In the genomic region with DNA sequence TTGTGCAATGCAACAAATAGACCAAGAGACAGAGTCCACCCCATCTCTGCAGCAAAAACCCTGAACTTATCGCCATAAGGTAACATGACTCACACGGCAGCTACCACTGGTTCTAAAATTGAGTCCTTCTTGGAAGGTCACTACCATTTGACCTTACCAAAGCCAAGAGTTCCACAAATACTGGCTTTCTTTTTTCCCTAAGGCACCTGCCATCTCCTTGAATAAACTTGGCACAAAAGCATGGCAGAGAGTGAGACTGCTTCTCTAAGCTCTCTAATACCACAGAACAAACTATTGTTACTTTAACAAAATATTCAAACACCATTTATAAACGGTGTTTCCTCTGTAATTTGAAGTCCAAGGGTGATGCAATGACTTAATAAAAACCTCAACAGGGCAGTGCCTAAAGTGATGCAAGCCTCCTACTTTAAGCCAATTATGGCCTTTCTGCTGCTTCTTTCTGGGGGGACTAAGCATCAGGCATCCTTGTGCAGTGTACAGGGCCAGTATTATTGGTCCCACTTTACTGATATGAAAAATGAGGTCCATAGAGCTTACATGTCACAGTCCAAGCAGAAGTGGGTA, we compare ENCODE assay signal across 22 mouse cellular contexts. TPM values are rescaled to one million over a fixed set of nuclear protein-coding genes. Genes with fewer than 3 reads are reported as not detected.
DNase-seq lines count a peak whose midpoint lies in the region; ATAC-seq and TF ChIP-seq lines count a peak whose summit lies in the region.
"Had no signal": no experiment of that assay in that cellular context is flagged by ENCODE, and none has a peak within 500 bp of the region (broad histone marks: within the 10 kb centered on the region; RNA-seq: fewer than 3 reads in every experiment).

No protein-coding gene starts in this region.

- H3K4me1 ChIP-seq in liver, adult 2 months (ENCODE audit: control insufficient read depth, insufficient read depth, low read length) = peaks cover 4% of the 10 kb centered on the region
- 0 out of 2 replicates have a peak, but pooled peaks cover 10% of the 10 kb centered on the region for H3K4me1 ChIP-seq in liver, embryonic 12.5 days
- H3K4me1 ChIP-seq in lung, adult 2 months (ENCODE audit: control insufficient read depth, insufficient read depth, low read length) = peaks cover 2% of the 10 kb centered on the region; the same call in 1 of the 2 replicates
- H3K4me1 ChIP-seq: forebrain, embryonic 10.5 days; hindbrain, embryonic 10.5 days had no signal

- no peak overlapping the region for H3K27ac ChIP-seq in liver, adult 2 months (replicated peaks; ENCODE audit: insufficient read depth, low read depth, low read length)
- H3K27ac ChIP-seq in liver, embryonic 12.5 days = no peak overlapping the region
- H3K27ac ChIP-seq: embryonic facial prominence, embryonic 15.5 days; forebrain, embryonic 10.5 days; heart, adult 2 months; hindbrain, embryonic 10.5 days; hindbrain, embryonic 14.5 days had no signal

- no peaks in the 10 kb centered on the region for H3K9me3 ChIP-seq in liver, embryonic 12.5 days (replicated peaks)
- H3K9me3 ChIP-seq: embryonic facial prominence, embryonic 15.5 days; forebrain, embryonic 10.5 days; heart, embryonic 12.5 days; hindbrain, embryonic 10.5 days had no signal

- WGBS in liver, adult 2 months = 18% methylated on average over 3 of the region's 3 CpGs
- 81% methylated on average over 3 of the region's 3 CpGs for WGBS in liver, embryonic 12.5 days (ENCODE audit: insufficient replicate concordance)
- WGBS in lung, adult 2 months = 35% methylated on average over 3 of the region's 3 CpGs

- H3K27me3 ChIP-seq in liver, adult 2 months (ENCODE audit: control insufficient read depth, insufficient read depth, low read length) = no peaks in the 10 kb centered on the region
- H3K27me3 ChIP-seq in liver, embryonic 12.5 days (replicated peaks) = no peaks in the 10 kb centered on the region
- no peaks in the 10 kb centered on the region for H3K27me3 ChIP-seq in Patski
- H3K27me3 ChIP-seq: embryonic facial prominence, embryonic 15.5 days; heart, embryonic 12.5 days had no signal

- CTCF ChIA-PET in Patski (lab: Charles Lee) = interaction anchor here (0.8 to 1.8 kb wide), 3 partner anchors 25 to 60 kb away, joined by 4 to 5 read pairs (median 4); no protein-coding TSS in a partner anchor

- no peak for ATAC-seq in liver, embryonic 12.5 days
- ATAC-seq in Patski = peak; percentile 36
- ATAC-seq: forebrain, embryonic 14.5 days had no signal

- peaks cover 7% of the 10 kb centered on the region; the same call in 1 of the 2 replicates for H3K79me2 ChIP-seq in liver, adult 2 months (ENCODE audit: control insufficient read depth, insufficient read depth, low read length)

- no peak for TF ChIP-seq POLR2A in liver, adult 2 months (IDR thresholded peaks at IDR 0.05; ENCODE audit: extremely low read depth, insufficient read depth, low read length)
- TF ChIP-seq POLR2A in lung, adult 2 months (IDR thresholded peaks at IDR 0.05; ENCODE audit: borderline replicate concordance, extremely low read depth, low read depth, low read length) = no peak

- no peak overlapping the region for H3K4me3 ChIP-seq in liver, adult 2 months (ENCODE audit: insufficient read depth, low read depth, low read length)
- H3K4me3 ChIP-seq in liver, embryonic 12.5 days = no peak overlapping the region
- no peak overlapping the region for H3K4me3 ChIP-seq in lung, adult 2 months (replicated peaks; ENCODE audit: extremely low read depth, low read depth, low read length)
- H3K4me3 ChIP-seq: embryonic facial prominence, embryonic 15.5 days; erythroblast, embryonic 14.5 days; forebrain, embryonic 10.5 days; heart, adult 2 months; heart, embryonic 12.5 days; hindbrain, embryonic 10.5 days had no signal

- in situ Hi-C loops in Patski (cut with MboI; ENCODE audit: low pct_unique_long_range_greater_than_20kb) = loop anchor here (25.0 kb wide), 1 partner anchor 604 kb away; the partner anchor contains the start of gene Osm

- H3K36me3 ChIP-seq in liver, adult 2 months (ENCODE audit: control insufficient read depth, insufficient read depth, low read length) = no peaks in the 10 kb centered on the region
- H3K36me3 ChIP-seq in liver, embryonic 12.5 days = peaks cover 1% of the 10 kb centered on the region; the same call in 1 of the 2 replicates
- H3K36me3 ChIP-seq: embryonic facial prominence, embryonic 15.5 days; heart, embryonic 12.5 days; hindbrain, embryonic 10.5 days had no signal

- H3K9ac ChIP-seq in liver, adult 2 months (ENCODE audit: low read depth, low read length) = no peak overlapping the region
- H3K9ac ChIP-seq in liver, embryonic 12.5 days = no peak overlapping the region
- H3K9ac ChIP-seq: embryonic facial prominence, embryonic 15.5 days; heart, embryonic 12.5 days; hindbrain, embryonic 14.5 days had no signal

- TF ChIP-seq CTCF in liver, adult 2 months (IDR thresholded peaks at IDR 0.05; ENCODE audit: low read depth, low read length) = no peak
- TF ChIP-seq CTCF in lung, adult 2 months (IDR thresholded peaks at IDR 0.05; ENCODE audit: insufficient read depth, low read length) = no peak
- TF ChIP-seq CTCF in Patski (IDR thresholded peaks at IDR 0.05) = no peak

- POLR2A ChIA-PET in Patski (lab: Charles Lee) = no interaction called here

- H3K4me2 ChIP-seq in liver, embryonic 12.5 days = no peak overlapping the region
- H3K4me2 ChIP-seq: embryonic facial prominence, embryonic 15.5 days; heart, embryonic 12.5 days; hindbrain, embryonic 14.5 days had no signal

- peak; percentile 34 for DNase-seq in liver, adult 2 months (ENCODE audit: extremely low read depth, low read depth, low spot score)
- peak; percentile 19 for DNase-seq in lung, postnatal 36 days
- no peak for DNase-seq in lung, adult 2 months
- peak; percentile 44 for DNase-seq in Patski (ENCODE audit: low read depth, low spot score)
- DNase-seq in right cerebral cortex, postnatal 4 days = no peak
- no peak for DNase-seq in gastrocnemius, postnatal 4 days (ENCODE audit: low spot score in 2 of 2)
- DNase-seq: adrenal gland, adult 8-10 months; B cell, adult 2 months; cerebellum, adult 11 months; cerebellum, adult 8-10 months; cerebellum, postnatal 14 days; embryo, embryonic 11 days; gastrocnemius, postnatal 36 days; heart, adult 2 months had no signal

RNA-seq across cellular contexts. Expression of gene Nf2, which starts 8.3 kb away (rescaled TPM):
- total RNA-seq in liver, adult 2 months (2014; rRNA removed) = 10.8 and 11.1 TPM in 2 replicates
- 14.6 and 16.4 TPM in 2 replicates for polyA plus RNA-seq in liver, adult 2 months (2012; rRNA removed)
- polyA plus RNA-seq in liver, embryonic 12.5 days (2016; fragmentation: Nextera tagmentation; extraction: Ambion mirVana) = 29.5 and 33.0 TPM in 2 replicates
- polyA plus RNA-seq in lung, adult 2 months (2012; rRNA removed) = 42.5 and 50.9 TPM in 2 replicates
- 93.1 TPM for polyA plus RNA-seq in Patski (2021)
- 10 to 100 TPM; 56.2 to 56.8 TPM for total RNA-seq in gastrocnemius, postnatal 4 days (2021)

RNA-seq across cellular contexts. Expression of gene Nipsnap1, which starts 32.7 kb away (rescaled TPM):
- total RNA-seq in liver, adult 2 months (2014; rRNA removed) = 217 and 226 TPM in 2 replicates
- polyA plus RNA-seq in liver, adult 2 months (2012; rRNA removed) = 294 and 337 TPM in 2 replicates
- polyA plus RNA-seq in liver, embryonic 12.5 days (2016; fragmentation: Nextera tagmentation; extraction: Ambion mirVana) = 68.0 and 76.6 TPM in 2 replicates
- 7.1 and 16.2 TPM in 2 replicates for polyA plus RNA-seq in lung, adult 2 months (2012; rRNA removed)
- polyA plus RNA-seq in Patski (2021) = 94.7 TPM
- 1 to 10 TPM; 4.0 to 4.1 TPM for total RNA-seq in gastrocnemius, postnatal 4 days (2021)

RNA-seq across cellular contexts. Expression of gene Thoc5, which starts 54.1 kb away (rescaled TPM):
- 8.8 and 10.0 TPM in 2 replicates for total RNA-seq in liver, adult 2 months (2014; rRNA removed)
- 9.6 and 10.4 TPM in 2 replicates for polyA plus RNA-seq in liver, adult 2 months (2012; rRNA removed)
- polyA plus RNA-seq in liver, embryonic 12.5 days (2016; fragmentation: Nextera tagmentation; extraction: Ambion mirVana) = 27.8 and 28.1 TPM in 2 replicates
- polyA plus RNA-seq in lung, adult 2 months (2012; rRNA removed) = 12.1 and 16.4 TPM in 2 replicates
- polyA plus RNA-seq in Patski (2021) = 44.2 TPM
- total RNA-seq in gastrocnemius, postnatal 4 days (2021) = 10 to 100 TPM; 18.2 to 19.6 TPM

Comparison
In these comparisons a context has a peak if more than half of its experiments do, and no peak if none do; other contexts are left out.
1. DNase-seq: peak in liver, adult 2 months (single experiment), lung, postnatal 36 days (single experiment) and Patski (single experiment); none in lung, adult 2 months (single experiment), right cerebral cortex, postnatal 4 days (single experiment) and gastrocnemius, postnatal 4 days (0 of 2).